Mouse (Mus musculus): Measurements from ENCODE around the gene Bmp4. TPM values are rescaled to one million over a fixed set of nuclear protein-coding genes. Genes with fewer than 3 reads are reported as not detected.

Gene Bmp4
- total and polyA plus RNA-seq, 3 experiments: 7.6 to 35.6 (median 14.4) TPM

DNA sequence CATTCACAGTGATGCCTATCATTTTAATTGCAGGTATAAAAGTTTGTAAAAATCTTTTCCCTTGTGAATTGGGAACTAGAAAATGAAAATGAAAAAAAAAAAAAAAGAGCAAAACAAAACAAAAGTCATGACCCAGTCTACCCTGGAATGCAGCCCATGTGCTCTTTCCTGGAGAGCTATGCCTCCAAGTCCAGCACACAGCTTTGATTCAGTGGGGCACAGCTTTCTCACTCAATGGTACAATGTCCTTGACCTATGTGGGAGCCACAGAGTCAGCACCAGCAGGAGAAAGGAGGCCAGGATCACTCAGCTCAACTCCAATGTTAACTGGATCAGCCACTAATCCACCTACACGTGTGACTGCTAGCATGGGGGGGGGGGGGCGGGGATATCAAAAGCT lies 9.5 kb upstream of the Bmp4 start:
- H3K79me2 ChIP-seq (replicated peaks; ENCODE audit: control insufficient read depth, insufficient read depth, low read length): no peaks in the 10 kb centered on the region
- WGBS: 72% methylated on average over 2 of the region's 2 CpGs
- no peak overlapping the region for H3K4me3 ChIP-seq
- H3K27me3 ChIP-seq (ENCODE audit: control insufficient read depth, insufficient read depth, low read length): 0 out of 2 replicates have a peak, but pooled peaks cover 2% of the 10 kb centered on the region
- intact Hi-C loops (cut with DNase I): loop anchor here (10.0 kb wide), 2 partner anchors 165 to 525 kb away; no protein-coding TSS in a partner anchor
- H3K4me1 ChIP-seq (ENCODE audit: control insufficient read depth, insufficient read depth, low read length): no peaks in the 10 kb centered on the region
- H3K9ac ChIP-seq (ENCODE audit: low read depth, low read length): no peak overlapping the region
- DNase-seq: no peak
- no peaks in the 10 kb centered on the region for H3K36me3 ChIP-seq (ENCODE audit: control insufficient read depth, insufficient read depth, low read length)
- TF ChIP-seq EP300 (IDR thresholded peaks at IDR 0.05; ENCODE audit: insufficient read depth, low read depth, low read length): no peak
- no peak overlapping the region for H3K27ac ChIP-seq

DNA sequence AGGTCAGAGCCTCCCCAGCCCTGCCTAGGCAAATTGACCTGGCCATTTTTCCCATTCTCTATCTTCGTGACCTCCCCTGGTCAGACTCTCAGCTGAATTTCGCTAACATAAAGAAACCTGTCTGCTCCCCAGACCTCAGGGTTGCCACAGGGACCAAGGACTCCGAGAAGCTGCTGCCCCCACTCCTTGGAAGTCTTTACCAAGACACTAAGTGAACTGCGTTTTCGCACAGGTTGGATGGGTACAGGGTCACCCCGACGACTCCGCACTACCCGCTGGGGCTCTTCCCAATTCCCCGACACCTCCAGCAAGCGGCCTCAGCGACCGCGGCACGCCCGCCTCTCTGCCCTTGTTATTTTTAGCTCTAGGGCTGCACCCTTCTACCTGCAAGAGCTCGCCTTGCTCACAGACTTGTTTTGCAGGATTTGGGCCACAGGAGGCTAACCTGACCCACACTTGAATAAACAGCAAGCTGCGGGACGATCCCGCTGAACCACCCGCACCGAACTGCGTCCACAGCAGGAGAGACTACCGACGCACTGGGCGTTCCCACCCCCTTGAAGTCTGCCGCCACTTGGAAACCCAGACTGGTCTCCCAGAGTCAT lies 7.7 kb upstream of the Bmp4 start:
- Histone ChIP-seq H3K9ac (ENCODE audit: low read depth, low read length) (no peak overlapping the region), H3K27me3 (ENCODE audit: control insufficient read depth, insufficient read depth, low read length) (0 out of 2 replicates have a peak, but pooled peaks cover 2% of the 10 kb centered on the region), H3K27ac (no peak overlapping the region), H3K4me1 (ENCODE audit: control insufficient read depth, insufficient read depth, low read length) (no peaks in the 10 kb centered on the region), H3K4me3 (no peak overlapping the region), H3K36me3 (ENCODE audit: control insufficient read depth, insufficient read depth, low read length) (no peaks in the 10 kb centered on the region), H3K79me2 (replicated peaks; ENCODE audit: control insufficient read depth, insufficient read depth, low read length) (no peaks in the 10 kb centered on the region)
- 7% methylated on average over 27 of the region's 27 CpGs for WGBS
- intact Hi-C loops (cut with DNase I): loop anchor here (10.0 kb wide), 2 partner anchors 167 to 523 kb away; no protein-coding TSS in a partner anchor
- TF ChIP-seq POLR2A (IDR thresholded peaks at IDR 0.05; ENCODE audit: insufficient read depth, low read depth, low read length): no peak
- TF ChIP-seq CTCF (IDR thresholded peaks at IDR 0.05): peak; percentile 23; the same call in 1 of the 2 replicates
- no peak for DNase-seq

DNA sequence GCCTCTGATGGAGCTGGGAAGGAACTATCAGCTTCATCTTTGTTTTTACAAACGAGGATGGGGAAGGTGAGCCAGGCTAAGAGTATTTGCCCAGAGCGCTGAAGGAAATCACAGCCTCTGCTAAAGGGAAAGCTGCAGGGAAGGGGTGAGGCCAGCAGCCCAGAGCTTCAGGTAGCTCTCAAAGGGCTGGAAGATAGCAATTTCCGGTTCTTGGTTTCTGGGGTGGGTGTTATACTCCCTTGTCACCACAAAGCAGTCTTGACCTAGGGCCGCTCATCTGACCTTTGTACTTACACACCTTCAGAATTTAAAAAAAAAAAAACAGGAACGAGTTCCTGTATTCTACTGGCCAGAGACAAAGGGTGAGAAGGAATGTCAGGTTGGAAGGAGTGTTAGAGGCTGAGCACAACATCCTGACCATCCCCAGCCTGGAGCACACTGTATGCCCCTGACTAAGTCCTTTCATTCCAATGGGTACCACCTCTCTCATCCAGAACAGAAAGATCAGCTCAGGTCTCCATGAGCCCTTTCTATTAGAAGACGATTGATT lies 1.2 kb upstream of the Bmp4 start:
- WGBS: 62% methylated on average over 6 of the region's 6 CpGs
- no peak overlapping the region for H3K4me3 ChIP-seq
- H3K36me3 ChIP-seq (ENCODE audit: control insufficient read depth, insufficient read depth, low read length): no peaks in the 10 kb centered on the region
- H3K27me3 ChIP-seq (ENCODE audit: control insufficient read depth, insufficient read depth, low read length): peaks cover 6% of the 10 kb centered on the region
- H3K9ac ChIP-seq (ENCODE audit: low read depth, low read length): no peak overlapping the region
- no peak for DNase-seq
- intact Hi-C loops (cut with DNase I): loop anchor here (5.0 to 10.0 kb wide), 3 partner anchors 173 to 517 kb away; no protein-coding TSS in a partner anchor
- no peaks in the 10 kb centered on the region for H3K79me2 ChIP-seq (replicated peaks; ENCODE audit: control insufficient read depth, insufficient read depth, low read length)
- TF ChIP-seq POLR2A (IDR thresholded peaks at IDR 0.05; ENCODE audit: insufficient read depth, low read depth, low read length): no peak
- no peak for TF ChIP-seq EP300 (IDR thresholded peaks at IDR 0.05; ENCODE audit: insufficient read depth, low read depth, low read length)
- TF ChIP-seq CTCF (IDR thresholded peaks at IDR 0.05): no peak
- no peaks in the 10 kb centered on the region for H3K4me1 ChIP-seq (ENCODE audit: control insufficient read depth, insufficient read depth, low read length)
- no peak overlapping the region for H3K27ac ChIP-seq

- Histone ChIP-seq H3K4me3 (peak overlapping the region; percentile 49), H3K36me3 (ENCODE audit: control insufficient read depth, insufficient read depth, low read length) (no peaks in the 10 kb centered on the region), H3K79me2 (replicated peaks; ENCODE audit: control insufficient read depth, insufficient read depth, low read length) (no peaks in the 10 kb centered on the region), H3K9ac (ENCODE audit: low read depth, low read length) (peak overlapping the region; percentile 42; the same call in 1 of the 2 replicates), H3K27ac (peak overlapping the region; percentile 33; the same call in 1 of the 2 replicates), H3K4me1 (ENCODE audit: control insufficient read depth, insufficient read depth, low read length) (no peaks in the 10 kb centered on the region), H3K27me3 (ENCODE audit: control insufficient read depth, insufficient read depth, low read length) (peaks cover 6% of the 10 kb centered on the region)
- intact Hi-C loops (cut with DNase I): loop anchor here (2.0 to 10.0 kb wide), 7 partner anchors 73 to 515 kb away; no protein-coding TSS in a partner anchor
- WGBS: 17% methylated on average over 24 of the region's 24 CpGs
- peak in 1 of 2 experiments; percentile 27 for DNase-seq
- TF ChIP-seq POLR2A (IDR thresholded peaks at IDR 0.05; ENCODE audit: insufficient read depth, low read depth, low read length) (no peak), EP300 (IDR thresholded peaks at IDR 0.05; ENCODE audit: insufficient read depth, low read depth, low read length) (no peak), CTCF (IDR thresholded peaks at IDR 0.05) (no peak)
Observed at GRCm38 (mm10) chr14:46389438-46390248, 826 bp downstream of the Bmp4 start.

- H3K4me1 ChIP-seq (ENCODE audit: control insufficient read depth, insufficient read depth, low read length): no peaks in the 10 kb centered on the region
- DNase-seq: peak; percentile 72 to 74
Observed at GRCm38 (mm10) chr14:46388636-46389035, 1.8 kb downstream of the Bmp4 start.

More at GRCm38 (mm10) chr14:46388636-46389035, 1.8 kb downstream of the Bmp4 start:
- H3K79me2 ChIP-seq (replicated peaks; ENCODE audit: control insufficient read depth, insufficient read depth, low read length): no peaks in the 10 kb centered on the region
- H3K4me3 ChIP-seq: peak overlapping the region; percentile 49
- peak overlapping the region; percentile 56 for H3K27ac ChIP-seq
- no peaks in the 10 kb centered on the region for H3K36me3 ChIP-seq (ENCODE audit: control insufficient read depth, insufficient read depth, low read length)
- 3% methylated on average over 27 of the region's 27 CpGs for WGBS
- peaks cover 6% of the 10 kb centered on the region for H3K27me3 ChIP-seq (ENCODE audit: control insufficient read depth, insufficient read depth, low read length)
- intact Hi-C loops (cut with DNase I): loop anchor here (2.0 to 10.0 kb wide), 4 partner anchors 72 to 334 kb away; no protein-coding TSS in a partner anchor
- H3K9ac ChIP-seq (ENCODE audit: low read depth, low read length): peak overlapping the region; percentile 66
- TF ChIP-seq CTCF (IDR thresholded peaks at IDR 0.05) (peak; percentile 63), POLR2A (IDR thresholded peaks at IDR 0.05; ENCODE audit: insufficient read depth, low read depth, low read length) (no peak), EP300 (IDR thresholded peaks at IDR 0.05; ENCODE audit: insufficient read depth, low read depth, low read length) (no peak)
